Mouse (Mus musculus) embryonic facial prominence, embryonic 13.5 days (tissue): ENCODE results near the gene Olfr221. TPM values are rescaled to one million over a fixed set of nuclear protein-coding genes. Genes with fewer than 3 reads are reported as not detected.

ENCODE experiments used
- polyA plus RNA-seq: library from polyadenylated mRNA; unstranded; fragments of >200 nt; fragmentation: Nextera tagmentation; extraction: Ambion mirVana; gene quantifications from 2 replicates; pipeline ENCODE4 v1.2.1, GENCODE M21; 2015

Gene Olfr221
- polyA plus RNA-seq, 1 experiment from 2014 or later = not detected

Other genes with a start within 250 kb of the Olfr221 start
- not detected in 2 replicates for gene AY358078, start 242.4 kb downstream of the Olfr221 start, polyA plus RNA-seq
- not detected in 2 replicates for gene Ear6, start 188.8 kb downstream of the Olfr221 start, polyA plus RNA-seq
- 51.3 and 54.2 TPM in 2 replicates for gene Mettl17, start 157.6 kb downstream of the Olfr221 start, polyA plus RNA-seq
- gene Slc39a2, start 149.6 kb downstream of the Olfr221 start, polyA plus RNA-seq = 3.5 and 3.7 TPM in 2 replicates
- 55.2 and 72.4 TPM in 2 replicates for gene Ndrg2, start 128.3 kb downstream of the Olfr221 start, polyA plus RNA-seq
- not detected in 2 replicates for gene Tppp2, start 124.0 kb downstream of the Olfr221 start, polyA plus RNA-seq
- gene Rnase13, start 119.7 kb downstream of the Olfr221 start, polyA plus RNA-seq = not detected in 2 replicates
- gene Arhgef40, start 57.7 kb downstream of the Olfr221 start, polyA plus RNA-seq = 165 and 167 TPM in 2 replicates
- 0.44 and 1.1 TPM in 2 replicates for gene Tmem253, start 26.8 kb downstream of the Olfr221 start, polyA plus RNA-seq
- 31.1 and 36.0 TPM in 2 replicates for gene Zfp219, start 21.7 kb downstream of the Olfr221 start, polyA plus RNA-seq
- 755 and 841 TPM in 2 replicates for gene Hnrnpc, start 61.6 kb upstream of the Olfr221 start, polyA plus RNA-seq
- gene Rpgrip1, start 68.2 kb upstream of the Olfr221 start, polyA plus RNA-seq = 71.6 and 81.6 TPM in 2 replicates
- 74.6 TPM in 2 replicates for gene Supt16, start 155.0 kb upstream of the Olfr221 start, polyA plus RNA-seq
- 47.4 and 49.9 TPM in 2 replicates for gene Chd8, start 215.3 kb upstream of the Olfr221 start, polyA plus RNA-seq
- gene Tox4, start 236.7 kb upstream of the Olfr221 start, polyA plus RNA-seq = 41.9 TPM in 2 replicates
- 24.0 and 27.9 TPM in 2 replicates for gene Rab2b, start 237.1 kb upstream of the Olfr221 start, polyA plus RNA-seq